Mouse (Mus musculus): ENCODE measurements around the gene Tpi1.
"Not testable (repeated sequence)": the region's sequence is repeated elsewhere in the genome, so short reads cannot be mapped to it uniquely, and the experiment has no call there.

The Tpi1 gene

GRCm38 (mm10) chr6:124807986-124808357, 6.1 kb downstream of the Tpi1 start:
- no peak for DNase-seq

- no peak for DNase-seq
Observed at GRCm38 (mm10) chr6:124807366-124807765, 6.7 kb downstream of the Tpi1 start.

- no peak for DNase-seq
Observed at GRCm38 (mm10) chr6:124806446-124807140, 7.5 kb downstream of the Tpi1 start.

GRCm38 (mm10) chr6:124805341-124806321, 8.5 kb downstream of the Tpi1 start:
- DNase-seq: peak; percentile 97

GRCm38 (mm10) chr6:124804341-124804740, 9.8 kb downstream of the Tpi1 start:
- no peak for DNase-seq

- DNase-seq: not testable (repeated sequence)
Observed at GRCm38 (mm10) chr6:124803691-124804090, 10.4 kb downstream of the Tpi1 start.

GRCm38 (mm10) chr6:124803061-124803460, 11.0 kb downstream of the Tpi1 start:
- no peak for DNase-seq

GRCm38 (mm10) chr6:124802400-124802799, 11.7 kb downstream of the Tpi1 start:
- peak; percentile 54 for DNase-seq

- no peak for DNase-seq
Observed at GRCm38 (mm10) chr6:124796200-124796599, 17.9 kb downstream of the Tpi1 start.

GRCm38 (mm10) chr6:124795781-124796180, 18.3 kb downstream of the Tpi1 start:
- peak; percentile 90 for DNase-seq

- DNase-seq: peak; percentile 85
Observed at GRCm38 (mm10) chr6:124791911-124792310, 22.2 kb downstream of the Tpi1 start.

- DNase-seq: no peak
Observed at GRCm38 (mm10) chr6:124790121-124790520, 24.0 kb downstream of the Tpi1 start.

- no peak for DNase-seq
Observed at GRCm38 (mm10) chr6:124789519-124789918, 24.6 kb downstream of the Tpi1 start.

- no peak for DNase-seq
Observed at GRCm38 (mm10) chr6:124787722-124788121, 26.4 kb downstream of the Tpi1 start.

GRCm38 (mm10) chr6:124786756-124787420, 27.2 kb downstream of the Tpi1 start:
- peak; percentile 79 for DNase-seq

- peak; percentile 67 for DNase-seq
Observed at GRCm38 (mm10) chr6:124782436-124782835, 31.7 kb downstream of the Tpi1 start.

GRCm38 (mm10) chr6:124780917-124781316, 33.2 kb downstream of the Tpi1 start:
- DNase-seq: no peak

- peak; percentile 57 for DNase-seq
Observed at GRCm38 (mm10) chr6:124779984-124780416, 34.1 kb downstream of the Tpi1 start.

GRCm38 (mm10) chr6:124779222-124779983, 34.7 kb downstream of the Tpi1 start, which contains the start of gene Lrrc23:
Gene Lrrc23, minus strand, starts transcription at chr6:124779727.
- peak; percentile 55 for DNase-seq

GRCm38 (mm10) chr6:124770511-124770910, 43.6 kb downstream of the Tpi1 start:
- DNase-seq: no peak

- DNase-seq: no peak
Observed at GRCm38 (mm10) chr6:124770013-124770412, 44.1 kb downstream of the Tpi1 start.

- no peak for DNase-seq
Observed at GRCm38 (mm10) chr6:124769101-124769765, 44.9 kb downstream of the Tpi1 start, which contains the start of gene Eno2. Gene Eno2, minus strand, starts transcription at chr6:124769673.
